ENCODE assay signal across 9 mouse cellular contexts in the genomic region with DNA sequence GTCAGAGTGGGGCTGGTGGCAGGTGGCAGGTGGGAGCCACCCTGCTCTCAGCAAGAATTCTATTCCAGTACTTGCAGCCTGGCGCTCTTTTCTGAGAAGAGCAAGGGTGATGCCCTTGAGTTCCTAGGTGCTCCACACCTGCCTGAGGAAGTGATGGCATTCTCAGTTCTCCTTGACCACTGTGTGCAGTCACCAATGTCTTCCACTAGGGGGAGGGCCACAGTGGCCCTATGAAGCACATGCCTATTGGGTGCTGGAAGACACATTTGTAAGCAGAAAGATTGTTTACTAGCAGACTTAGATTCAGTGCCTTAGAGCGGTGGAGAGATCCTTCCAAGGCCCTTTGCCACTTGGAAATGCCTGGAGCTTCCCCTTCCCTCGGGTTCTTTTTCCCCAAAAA. TPM values are rescaled to one million over a fixed set of nuclear protein-coding genes. Genes with fewer than 3 reads are reported as not detected.
DNase-seq lines count a peak whose midpoint lies in the region; ATAC-seq and TF ChIP-seq lines count a peak whose summit lies in the region.
"Had no signal": no experiment of that assay in that cellular context is flagged by ENCODE, and none has a peak within 500 bp of the region (broad histone marks: within the 10 kb centered on the region; RNA-seq: fewer than 3 reads in every experiment).

No protein-coding gene starts in this region.

- peaks cover 80% of the 10 kb centered on the region for H3K36me3 ChIP-seq in midbrain, postnatal 0 days (ENCODE audit: insufficient read depth, low read length)
- H3K36me3 ChIP-seq in midbrain, embryonic 16.5 days (ENCODE audit: control insufficient read depth, insufficient read depth, low read length), result peaks cover 36% of the 10 kb centered on the region
- H3K36me3 ChIP-seq in spleen, adult 2 months (ENCODE audit: control insufficient read depth, insufficient read depth, low read length), result peaks cover 58% of the 10 kb centered on the region
- peaks cover 99% of the 10 kb centered on the region for H3K36me3 ChIP-seq in hindbrain, embryonic 10.5 days

- H3K9me3 ChIP-seq in midbrain, postnatal 0 days (ENCODE audit: low read length), result no peaks in the 10 kb centered on the region
- H3K9me3 ChIP-seq in midbrain, embryonic 16.5 days (replicated peaks; ENCODE audit: control insufficient read depth, low read length, poor library complexity, severe bottlenecking), result no peaks in the 10 kb centered on the region
- no peaks in the 10 kb centered on the region for H3K9me3 ChIP-seq in hindbrain, embryonic 10.5 days
- H3K9me3 ChIP-seq: hindbrain, embryonic 15.5 days had no signal

- no peaks in the 10 kb centered on the region for H3K4me1 ChIP-seq in midbrain, postnatal 0 days (ENCODE audit: insufficient read depth, low read length)
- no peaks in the 10 kb centered on the region for H3K4me1 ChIP-seq in midbrain, embryonic 16.5 days (ENCODE audit: control insufficient read depth, insufficient read depth, low read length)
- H3K4me1 ChIP-seq in spleen, adult 2 months (ENCODE audit: control insufficient read depth, insufficient read depth, insufficient read length), result no peaks in the 10 kb centered on the region
- H3K4me1 ChIP-seq in hindbrain, embryonic 10.5 days (replicated peaks), result no peaks in the 10 kb centered on the region
- H3K4me1 ChIP-seq: hindbrain, embryonic 15.5 days had no signal

- 93% methylated on average over 3 of the region's 3 CpGs for WGBS in midbrain, postnatal 0 days
- WGBS in midbrain, embryonic 16.5 days, result 96% methylated on average over 3 of the region's 3 CpGs
- WGBS in spleen, adult 2 months, result 82% methylated on average over 3 of the region's 3 CpGs
- 87% methylated on average over 3 of the region's 3 CpGs for WGBS in hindbrain, embryonic 10.5 days

- no peak overlapping the region for H3K27ac ChIP-seq in midbrain, postnatal 0 days (ENCODE audit: low read depth, low read length)
- H3K27ac ChIP-seq in midbrain, embryonic 16.5 days (ENCODE audit: low read length), result no peak overlapping the region
- H3K27ac ChIP-seq in spleen, adult 2 months (ENCODE audit: insufficient read depth, low read length), result no peak overlapping the region
- H3K27ac ChIP-seq in hindbrain, embryonic 10.5 days, result no peak overlapping the region
- H3K27ac ChIP-seq: hindbrain, embryonic 15.5 days had no signal

- peak; percentile 42 for DNase-seq in adrenal gland, postnatal 10 days
- no peak for DNase-seq in adrenal gland, adult 8-10 months
- no peak for DNase-seq in midbrain, postnatal 0 days (ENCODE audit: low spot score)
- DNase-seq in spleen, adult 2 months (ENCODE audit: low read depth in 1 of 2, low spot score in 2 of 2), result peak; percentile 41 to 53
- DNase-seq in cerebellum, postnatal 14 days, result no peak
- DNase-seq in hindbrain, embryonic 10.5 days (ENCODE audit: low spot score), result no peak

- H3K27me3 ChIP-seq in midbrain, postnatal 0 days (ENCODE audit: insufficient read depth, low read length), result no peaks in the 10 kb centered on the region
- no peaks in the 10 kb centered on the region for H3K27me3 ChIP-seq in midbrain, embryonic 16.5 days (ENCODE audit: control insufficient read depth, insufficient read depth, low read depth, low read length)
- H3K27me3 ChIP-seq in spleen, adult 2 months (ENCODE audit: control insufficient read depth, insufficient read depth, low read length), result no peaks in the 10 kb centered on the region
- no peaks in the 10 kb centered on the region for H3K27me3 ChIP-seq in hindbrain, embryonic 10.5 days (ENCODE audit: insufficient read depth, poor library complexity, severe bottlenecking)
- H3K27me3 ChIP-seq: hindbrain, embryonic 15.5 days had no signal

- TF ChIP-seq CTCF in midbrain, postnatal 0 days (IDR thresholded peaks at IDR 0.05), result peak; percentile 63
- TF ChIP-seq CTCF in spleen, adult 2 months (IDR thresholded peaks at IDR 0.05; ENCODE audit: extremely low read depth, insufficient read depth, insufficient read length, insufficient replicate concordance), result peak; percentile 58; the same call in 1 of the 2 replicates

- no peak overlapping the region for H3K4me3 ChIP-seq in midbrain, postnatal 0 days (ENCODE audit: low read depth, low read length)
- H3K4me3 ChIP-seq in midbrain, embryonic 16.5 days (ENCODE audit: low read depth, low read length), result no peak overlapping the region
- H3K4me3 ChIP-seq in spleen, adult 2 months (ENCODE audit: extremely low read depth, insufficient read depth, insufficient read length), result no peak overlapping the region
- no peak overlapping the region for H3K4me3 ChIP-seq in hindbrain, embryonic 10.5 days
- H3K4me3 ChIP-seq: hindbrain, embryonic 15.5 days had no signal

- ATAC-seq in midbrain, postnatal 0 days (ENCODE audit: low FRiP score), result no peak
- ATAC-seq in midbrain, embryonic 16.5 days, result no peak
- peak; percentile 69 for ATAC-seq in inflammation-experienced regulatory T-cells, adult 6 months

- no peak overlapping the region for H3K9ac ChIP-seq in midbrain, postnatal 0 days (replicated peaks; ENCODE audit: low read length, poor library complexity, severe bottlenecking)
- no peak overlapping the region for H3K9ac ChIP-seq in midbrain, embryonic 16.5 days (ENCODE audit: low read depth, low read length)
- H3K9ac ChIP-seq: hindbrain, embryonic 15.5 days had no signal

- H3K4me2 ChIP-seq in midbrain, postnatal 0 days (ENCODE audit: low read depth, low read length, poor library complexity, severe bottlenecking), result no peak overlapping the region
- H3K4me2 ChIP-seq in midbrain, embryonic 16.5 days (ENCODE audit: low read length), result no peak overlapping the region
- H3K4me2 ChIP-seq: hindbrain, embryonic 15.5 days had no signal

- TF ChIP-seq POLR2A in spleen, adult 2 months (IDR thresholded peaks at IDR 0.05; ENCODE audit: low read depth, low read length), result no peak

RNA-seq across cellular contexts. Expression of a gene that starts 10.6 kb away (rescaled TPM):
- 10 to 100 TPM; 33.5 to 39.2 TPM for total RNA-seq in adrenal gland, postnatal 10 days (2021)
- 10 to 100 TPM; 30.1 to 46.9 (median 34.6) TPM for total RNA-seq in adrenal gland, adult 8-10 months (2022)
- total RNA-seq in midbrain, postnatal 0 days (2014; rRNA removed), result 69.5 and 72.9 TPM in 2 replicates
- 65.4 and 71.0 TPM in 2 replicates for polyA plus RNA-seq in midbrain, postnatal 0 days (2015; fragmentation: Nextera tagmentation; extraction: Ambion mirVana)
- polyA plus RNA-seq in midbrain, embryonic 16.5 days (2015; fragmentation: Nextera tagmentation; extraction: Ambion mirVana), result 79.9 and 88.5 TPM in 2 replicates
- 10 to 100 TPM; 12.6 to 23.9 (median 21.1) TPM for polyA plus RNA-seq in inflammation-experienced regulatory T-cells, adult 6 months (2017; shearing (Covaris generic))
- 17.8 and 18.7 TPM in 2 replicates for polyA plus RNA-seq in spleen, adult 2 months (2012; rRNA removed)
- polyA plus RNA-seq in hindbrain, embryonic 10.5 days (2016; fragmentation: Nextera tagmentation; extraction: Ambion mirVana), result 36.5 and 41.2 TPM in 2 replicates

RNA-seq across cellular contexts. Expression of a gene that starts 37.2 kb away (rescaled TPM):
- total RNA-seq in adrenal gland, postnatal 10 days (2021), result 1 to 10 TPM; 1.5 to 2.0 TPM
- total RNA-seq in adrenal gland, adult 8-10 months (2022), result 1 to 10 TPM; 2.6 to 4.7 (median 2.9) TPM
- total RNA-seq in midbrain, postnatal 0 days (2014; rRNA removed), result not detected in 2 replicates
- polyA plus RNA-seq in midbrain, postnatal 0 days (2015; fragmentation: Nextera tagmentation; extraction: Ambion mirVana), result 1.2 and 1.9 TPM in 2 replicates
- 1.7 and 1.9 TPM in 2 replicates for polyA plus RNA-seq in midbrain, embryonic 16.5 days (2015; fragmentation: Nextera tagmentation; extraction: Ambion mirVana)
- 1 to 10 TPM; 1.7 to 5.3 (median 4.2) TPM for polyA plus RNA-seq in inflammation-experienced regulatory T-cells, adult 6 months (2017; shearing (Covaris generic))
- polyA plus RNA-seq in spleen, adult 2 months (2012; rRNA removed), result 0.22 and 0.57 TPM in 2 replicates
- polyA plus RNA-seq in hindbrain, embryonic 10.5 days (2016; fragmentation: Nextera tagmentation; extraction: Ambion mirVana), result 2.5 and 3.3 TPM in 2 replicates

Comparison
In these comparisons a context has a peak if more than half of its experiments do, and no peak if none do; other contexts are left out.
1. DNase-seq: peak in adrenal gland, postnatal 10 days (single experiment) and spleen, adult 2 months (2 of 2); none in adrenal gland, adult 8-10 months (single experiment), midbrain, postnatal 0 days (single experiment), cerebellum, postnatal 14 days (0 of 2) and hindbrain, embryonic 10.5 days (single experiment).